Mouse (Mus musculus) testis, postnatal 14 days (tissue): ENCODE results near the gene Cd59b.
A peak's percentile ranks its signal among the peaks of the same experiment; 100 is the strongest.
"Not testable (repeated sequence)": the region's sequence is repeated elsewhere in the genome, so short reads cannot be mapped to it uniquely, and the experiment has no call there.

Experiments used
- DNase-seq: peaks from one replicate; pipeline ENCODE4 v3.0.0; 2021; ENCODE audit warnings: low spot score

Cd59b gene

DNA sequence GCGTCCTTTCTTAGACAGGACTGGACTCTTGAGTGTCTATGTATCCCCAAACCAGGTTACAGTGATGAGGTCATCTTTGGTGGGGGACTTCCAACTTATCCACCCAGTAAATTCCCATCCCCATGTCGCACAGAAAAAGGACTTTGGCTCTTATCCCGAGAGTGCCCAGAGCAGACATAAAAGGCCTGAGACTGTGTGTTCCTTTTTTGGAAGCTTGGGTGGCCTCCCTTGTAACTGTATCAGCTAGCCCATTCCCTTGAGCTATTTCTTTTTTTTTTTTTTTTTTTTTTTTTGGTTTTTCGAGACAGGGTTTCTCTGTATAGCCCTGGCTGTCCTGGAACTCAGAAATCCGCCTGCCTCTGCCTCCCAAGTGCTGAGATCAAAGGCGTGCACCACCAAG, 4.1 kb upstream of the Cd59b start, which contains the start of gene Gm10912:
Gm10912 (plus strand) TSS at position 301 of the 400 bp plus-strand sequence.
- DNase-seq: not testable (repeated sequence)

DNA sequence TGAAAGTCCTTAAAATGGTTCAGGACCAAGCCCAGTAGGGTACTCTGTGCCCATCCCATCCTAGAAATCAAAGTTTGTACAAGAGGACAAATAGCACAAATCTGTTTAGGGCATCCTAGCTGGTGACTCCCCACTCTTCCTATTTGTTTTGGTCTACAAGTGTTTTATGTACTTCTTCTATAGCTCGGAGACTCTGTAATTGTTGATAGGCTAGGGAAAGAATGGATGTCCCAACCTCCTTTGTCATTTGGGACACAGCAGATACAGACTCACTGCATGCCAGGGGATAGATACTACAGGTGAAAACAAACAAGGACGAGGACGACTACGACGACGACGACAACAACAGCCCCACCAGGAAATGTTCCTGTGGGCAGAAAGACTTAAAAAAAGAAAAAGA, 1.2 kb upstream of the Cd59b start, which contains the start of gene Gm10799:
Gm10799 (minus strand) TSS at position 101 of the 400 bp plus-strand sequence.
- not testable (repeated sequence) for DNase-seq

DNA sequence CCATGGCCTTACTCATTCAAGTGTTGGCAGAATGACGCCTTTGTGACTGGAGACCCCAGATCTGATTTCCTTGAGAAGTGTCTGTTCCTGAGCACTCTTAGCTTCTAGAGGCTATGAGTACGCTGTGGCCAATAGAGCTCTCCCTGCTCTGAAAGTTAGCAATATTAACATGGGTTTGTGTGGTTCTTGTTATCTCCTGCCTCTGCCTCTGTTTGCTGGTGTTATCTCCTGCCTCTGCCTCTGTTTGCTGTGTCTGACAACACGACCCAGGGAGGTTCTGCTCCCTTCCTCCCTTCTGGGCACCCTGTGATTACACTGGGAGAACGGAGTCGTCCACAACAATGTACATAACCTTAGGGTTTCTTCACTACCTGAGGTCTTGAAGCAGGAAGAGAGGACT, 8.6 kb downstream of the Cd59b start:
- DNase-seq: not testable (repeated sequence)

DNA sequence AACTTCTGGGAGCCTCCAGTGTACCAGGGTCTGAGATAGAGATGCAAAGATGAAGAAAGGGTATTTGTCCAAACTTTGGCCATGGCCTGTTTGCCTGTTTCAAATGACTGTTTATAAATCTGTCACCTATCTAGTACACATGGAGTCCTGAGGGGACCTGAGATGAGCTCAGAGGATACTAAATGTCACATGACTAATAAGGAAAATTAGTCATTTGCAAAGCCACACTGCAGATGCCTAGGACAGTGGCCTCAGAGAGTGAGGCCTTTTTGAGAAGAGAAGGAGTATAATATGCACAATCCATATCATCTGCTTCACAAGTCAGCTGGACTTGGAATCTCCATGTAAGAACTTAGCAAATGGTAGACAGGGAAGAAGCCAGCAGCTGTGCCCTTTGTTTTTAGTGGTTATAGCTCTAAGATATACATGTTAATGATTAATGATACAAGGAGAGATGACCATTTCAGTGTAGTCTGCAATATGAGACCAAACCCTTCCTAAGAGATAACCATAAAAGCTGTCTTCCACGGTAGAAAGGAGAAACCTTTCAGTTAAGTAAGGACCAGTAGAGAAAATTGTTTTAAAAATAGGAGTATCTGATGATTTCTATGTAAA, 11.9 kb downstream of the Cd59b start:
- not testable (repeated sequence) for DNase-seq

DNA sequence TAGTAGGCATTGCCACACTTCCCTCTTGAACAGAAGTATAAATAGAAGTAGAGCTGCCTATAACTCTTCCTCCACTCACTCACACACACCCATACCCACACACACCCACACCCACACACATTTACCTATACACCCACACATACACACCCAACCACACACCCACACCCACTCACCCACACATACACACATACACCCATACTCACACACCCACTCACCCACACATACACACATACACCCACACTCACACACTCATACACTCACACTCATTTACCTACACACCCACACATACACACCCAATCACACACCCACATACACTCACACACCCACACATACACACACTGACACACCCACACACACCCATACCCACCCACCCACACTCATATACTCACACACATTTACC, 12.8 kb downstream of the Cd59b start:
- DNase-seq: no peak

DNA sequence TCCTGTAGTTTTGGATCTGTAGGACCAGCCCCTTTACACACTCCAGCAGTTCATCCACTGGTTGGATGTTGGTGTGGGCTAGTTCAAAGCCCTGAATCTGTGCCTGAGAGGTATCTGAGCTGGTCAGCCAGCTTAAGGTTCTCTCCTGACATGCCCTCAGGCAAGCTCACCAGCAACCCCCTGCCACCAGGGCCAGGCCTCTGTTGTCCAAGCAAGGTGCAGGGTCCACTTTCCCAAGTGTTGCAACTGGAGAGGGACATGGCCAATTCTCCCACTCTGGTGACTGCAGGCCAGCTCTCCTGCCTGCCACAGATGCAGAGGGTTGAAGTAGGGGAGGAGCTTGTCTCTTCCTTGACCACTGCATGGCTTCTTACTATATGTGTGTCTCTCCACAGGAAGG, 14.4 kb downstream of the Cd59b start:
- DNase-seq: not testable (repeated sequence)

DNA sequence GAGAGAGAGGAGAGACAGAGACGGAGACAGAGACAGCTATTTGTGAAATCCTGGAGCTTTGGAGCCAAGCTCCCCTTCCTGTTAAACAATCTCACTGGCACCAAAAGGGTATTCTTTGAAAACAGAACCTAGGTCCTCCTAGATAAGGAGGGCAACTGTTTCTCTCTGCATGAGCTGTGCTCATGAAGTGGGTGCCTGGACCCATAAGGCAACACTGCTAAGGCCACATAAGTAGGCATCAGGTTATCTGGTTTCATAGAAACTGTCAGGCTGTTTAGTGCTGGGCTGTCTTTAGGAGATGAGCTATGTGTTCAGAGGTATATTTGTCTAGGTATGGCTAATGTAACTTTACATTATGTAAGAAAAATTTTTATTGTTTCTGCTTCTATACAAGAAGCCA, 17.9 kb downstream of the Cd59b start:
- DNase-seq: not testable (repeated sequence)

DNA sequence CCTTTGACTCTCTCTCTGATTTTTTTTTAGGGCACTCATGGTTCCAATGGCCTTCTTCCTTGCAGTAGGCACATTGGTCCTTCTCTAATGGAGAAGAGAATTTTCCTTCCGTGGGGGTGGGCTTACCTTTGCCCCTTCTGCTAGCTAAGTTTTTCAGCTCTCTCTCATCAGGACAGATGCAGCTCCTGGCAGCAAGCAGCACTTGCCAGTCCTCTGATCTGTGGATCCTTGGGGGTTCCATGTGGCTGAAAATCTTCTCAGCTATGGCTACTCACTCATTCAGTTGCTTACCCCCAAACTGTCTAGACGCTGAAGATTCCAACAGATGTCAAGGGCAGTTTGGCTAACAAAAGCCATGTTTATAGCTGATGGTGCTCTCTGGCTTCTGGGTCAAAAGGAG, 23.7 kb downstream of the Cd59b start:
- no peak for DNase-seq

DNA sequence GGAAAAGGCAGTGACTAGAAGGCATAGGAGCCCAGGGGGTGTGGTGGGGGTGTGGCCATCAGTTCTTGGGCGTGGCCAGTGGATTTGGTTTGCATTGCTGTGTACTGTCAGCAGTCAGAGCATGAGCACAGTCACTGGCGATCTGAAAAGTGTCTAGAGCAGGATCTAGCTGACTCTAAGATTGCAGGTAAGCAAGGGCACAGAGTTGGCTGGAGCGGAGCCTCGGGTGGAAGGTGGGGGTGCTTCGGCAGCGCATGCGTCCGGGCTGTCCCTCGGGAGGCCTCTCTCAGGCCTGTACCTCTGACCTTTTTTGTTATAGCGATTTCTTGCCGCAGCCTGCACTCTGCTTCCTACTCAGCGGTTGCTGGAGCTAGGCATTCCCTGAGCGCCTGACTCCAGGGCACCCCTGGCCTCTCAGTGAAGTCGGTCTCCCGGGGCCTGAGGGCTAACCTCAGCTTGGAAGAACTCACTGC, 26.1 kb downstream of the Cd59b start, which contains the start of gene Cd59a:
Cd59a (plus strand) TSS at position 61 of the 473 bp plus-strand sequence.
- DNase-seq: peak; percentile 66

DNA sequence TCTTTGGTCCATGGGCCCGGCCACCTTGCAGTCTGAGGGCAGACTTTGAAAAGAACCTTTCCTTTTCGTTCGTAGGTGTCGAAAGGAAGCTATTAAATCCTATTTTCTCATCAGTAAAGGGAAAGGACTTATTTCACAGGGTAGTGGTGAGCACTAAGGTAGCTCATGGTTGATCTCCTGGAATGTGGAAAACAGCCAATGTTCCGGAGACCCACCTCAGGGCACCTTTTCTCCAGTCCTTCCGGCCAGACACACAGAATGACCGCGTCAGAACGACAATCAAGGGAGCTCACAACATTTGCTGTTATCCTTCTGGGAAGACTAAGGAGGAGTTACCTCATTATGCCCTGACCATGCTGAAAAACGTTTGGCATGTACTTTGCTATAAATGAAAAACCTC, 26.6 kb downstream of the Cd59b start:
- no peak for DNase-seq

DNA sequence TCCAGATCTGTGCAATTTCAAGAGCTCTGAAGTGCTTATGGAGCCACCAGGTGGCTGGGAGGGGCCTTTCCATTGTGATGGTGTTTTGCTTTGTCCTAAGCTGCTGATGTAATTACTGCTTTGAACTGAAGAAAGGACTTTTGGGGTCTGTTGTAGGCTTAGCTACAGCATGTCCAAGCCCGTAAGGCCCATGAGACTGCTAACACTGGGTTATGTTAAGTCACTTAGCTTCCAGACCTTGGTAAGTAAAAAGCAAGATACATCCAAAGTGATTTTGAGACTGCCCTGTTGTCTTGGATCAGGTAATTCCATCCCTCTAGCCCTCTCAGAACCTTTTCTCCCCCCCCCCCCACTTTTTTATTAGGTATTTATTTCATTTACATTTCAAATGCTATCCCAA, 27.1 kb downstream of the Cd59b start:
- not testable (repeated sequence) for DNase-seq

DNA sequence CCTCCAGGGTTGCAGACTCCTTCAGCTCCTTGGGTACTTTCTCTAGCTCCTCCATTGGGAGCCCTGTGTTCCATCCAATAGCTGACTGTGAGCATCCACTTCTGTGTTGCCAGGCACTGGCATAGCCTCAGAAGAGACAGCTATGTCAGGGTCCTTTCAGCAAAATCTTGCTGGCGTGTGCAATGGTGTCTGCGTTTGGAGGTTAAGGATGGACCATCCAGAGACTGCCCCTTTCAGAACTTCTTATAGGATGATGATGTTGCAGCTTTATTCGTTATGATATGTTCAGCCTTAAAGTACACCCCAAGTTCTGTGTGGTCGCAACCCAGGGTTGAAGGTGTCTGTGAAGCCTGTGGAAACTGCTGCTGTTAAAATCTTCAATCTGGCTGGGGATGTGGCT, 27.7 kb downstream of the Cd59b start:
- not testable (repeated sequence) for DNase-seq

DNA sequence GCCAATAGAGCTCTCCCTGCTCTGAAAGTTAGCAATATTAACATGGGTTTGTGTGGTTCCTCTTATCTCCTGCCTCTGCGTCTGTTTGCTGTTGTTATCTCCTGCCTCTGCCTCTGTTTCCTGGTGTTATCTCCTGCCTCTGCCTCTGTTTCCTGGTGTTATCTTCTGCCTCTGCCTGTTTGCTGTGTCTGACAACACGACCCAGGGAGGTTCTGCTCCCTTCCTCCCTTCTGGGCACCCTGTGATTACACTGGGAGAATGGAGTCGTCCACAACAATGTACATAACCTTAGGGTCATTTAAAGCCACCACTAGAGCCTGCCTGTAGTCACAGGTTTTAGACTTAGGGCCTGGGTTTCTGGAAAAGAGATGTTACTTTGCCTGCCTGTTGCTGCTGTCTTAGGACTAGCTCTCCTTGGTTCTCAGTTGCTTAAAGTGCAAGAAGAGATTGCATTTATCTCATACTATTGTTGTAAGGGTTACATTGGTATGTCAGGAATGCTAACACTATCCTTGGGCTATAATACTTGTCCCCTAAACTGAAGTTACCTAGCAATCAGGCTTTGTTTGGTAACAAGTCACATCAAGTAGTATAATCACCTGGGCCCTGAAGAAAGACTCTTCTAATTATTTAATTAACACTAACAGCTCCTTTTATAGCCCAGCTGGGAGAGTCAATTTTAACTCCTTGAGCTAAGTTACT, 29.0 kb downstream of the Cd59b start:
- DNase-seq: no peak

DNA sequence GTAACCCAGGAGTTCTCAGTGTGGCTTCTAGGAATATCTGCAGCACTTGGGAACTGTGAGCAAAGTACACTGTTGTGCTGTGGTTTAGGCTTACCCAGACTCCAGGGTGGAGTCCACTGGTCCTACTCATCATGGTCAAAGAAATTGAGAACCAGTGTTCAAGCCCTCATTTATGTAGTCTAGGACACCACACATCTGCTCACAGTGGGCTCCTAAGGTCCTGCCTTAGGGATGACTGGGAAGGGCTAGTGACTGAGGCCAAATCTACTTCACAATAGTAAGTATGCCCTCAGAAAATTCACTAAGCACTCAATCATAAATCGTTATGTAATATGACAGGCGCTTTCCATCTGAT, 29.6 kb downstream of the Cd59b start:
- DNase-seq: no peak

DNA sequence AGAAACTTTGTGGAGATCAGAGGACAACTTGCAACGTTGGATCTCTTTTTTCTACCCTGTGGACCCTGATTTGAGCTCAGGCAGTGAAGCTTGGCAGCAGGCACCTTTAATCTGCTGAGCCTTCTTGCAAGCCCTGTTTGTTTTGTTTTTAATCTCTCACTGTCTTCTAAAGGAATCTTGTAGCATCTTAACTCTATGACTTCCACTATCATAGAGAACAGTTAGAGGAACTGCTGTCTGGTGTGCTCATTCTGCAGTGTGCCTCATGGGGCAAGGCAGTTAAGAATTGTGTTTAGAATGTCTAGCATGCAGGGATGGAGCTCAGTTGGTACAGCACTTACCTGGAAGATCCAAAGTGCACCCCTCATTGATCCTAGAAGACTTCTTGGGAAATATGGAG, 30.3 kb downstream of the Cd59b start:
- no peak for DNase-seq

DNA sequence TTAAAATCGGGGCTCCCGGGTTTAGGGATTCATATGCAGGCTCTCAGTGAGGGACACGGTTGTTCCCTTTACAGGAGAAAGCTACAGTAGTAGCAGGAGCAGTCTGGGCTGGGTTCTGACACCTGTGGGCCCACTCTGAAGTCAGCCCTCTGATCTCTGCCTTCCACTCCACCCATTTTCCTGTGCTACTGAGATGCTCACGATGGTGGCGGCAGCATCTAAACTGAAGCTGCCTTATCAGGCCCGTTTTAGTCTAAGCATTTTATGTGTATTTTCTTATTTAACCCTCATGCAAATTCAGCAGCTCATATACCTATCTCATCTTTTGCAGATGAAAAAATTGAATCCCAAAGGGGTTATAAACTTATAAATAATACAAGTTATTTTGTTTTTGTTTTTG, 35.2 kb downstream of the Cd59b start:
- DNase-seq: no peak

DNA sequence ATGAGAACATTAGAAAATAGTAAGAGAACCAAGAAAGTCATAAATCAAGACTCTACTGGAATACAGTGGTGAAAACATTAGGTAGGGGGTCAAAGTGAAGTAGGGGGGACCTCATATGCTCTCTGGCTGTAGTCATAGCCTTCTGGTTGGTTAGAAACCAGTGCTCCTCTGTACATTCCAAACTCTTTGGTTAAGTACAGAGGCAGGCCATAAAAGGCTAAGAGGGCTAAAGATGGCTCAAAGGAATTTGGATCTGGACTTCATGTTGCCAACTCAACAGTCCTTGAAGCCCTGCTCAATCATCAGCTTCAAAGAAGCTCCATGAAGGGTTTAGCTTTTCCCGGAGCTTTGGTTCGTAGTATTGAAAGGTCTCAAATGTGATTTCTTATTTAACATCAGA, 39.4 kb downstream of the Cd59b start:
- DNase-seq: not testable (repeated sequence)

DNA sequence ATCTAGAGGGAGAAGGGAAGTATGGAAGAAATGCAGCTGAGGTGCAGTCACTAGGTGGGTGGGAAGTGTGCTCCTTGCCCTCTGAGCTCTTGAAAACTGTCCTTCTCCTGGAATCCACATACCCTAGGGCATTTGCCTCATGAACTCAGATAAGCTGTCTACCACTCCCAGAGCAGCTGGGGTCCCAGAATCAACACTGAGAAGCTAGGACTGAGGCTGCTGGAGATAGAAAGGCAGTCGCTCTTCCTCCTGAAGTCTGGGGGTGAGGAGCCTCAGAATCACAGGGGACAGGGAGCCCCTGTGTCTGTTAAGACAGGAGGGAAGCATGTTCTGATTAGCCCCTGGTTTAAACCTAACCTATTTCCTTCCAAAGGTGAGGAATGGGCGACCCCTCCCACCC, 39.9 kb downstream of the Cd59b start:
- DNase-seq: no peak

DNA sequence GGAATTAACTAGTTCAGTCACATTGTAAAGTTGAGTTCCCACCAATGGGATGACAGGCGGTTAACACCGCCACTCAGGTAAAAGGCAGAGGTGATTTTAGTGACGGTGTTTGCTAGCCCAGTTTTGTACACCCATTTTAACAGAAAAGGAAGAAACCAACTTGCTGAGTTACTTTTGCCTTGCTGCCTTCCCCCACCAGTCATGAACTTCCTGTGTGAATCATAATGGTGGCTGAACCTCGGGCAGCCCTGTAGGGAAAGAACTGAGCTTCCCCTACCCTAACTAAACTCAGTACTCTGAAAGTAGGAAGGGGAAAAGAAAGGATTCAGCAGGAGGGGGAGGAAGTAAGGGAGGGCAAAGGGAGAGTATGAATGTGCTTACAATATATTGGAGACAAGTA, 40.4 kb downstream of the Cd59b start:
- DNase-seq: no peak

DNA sequence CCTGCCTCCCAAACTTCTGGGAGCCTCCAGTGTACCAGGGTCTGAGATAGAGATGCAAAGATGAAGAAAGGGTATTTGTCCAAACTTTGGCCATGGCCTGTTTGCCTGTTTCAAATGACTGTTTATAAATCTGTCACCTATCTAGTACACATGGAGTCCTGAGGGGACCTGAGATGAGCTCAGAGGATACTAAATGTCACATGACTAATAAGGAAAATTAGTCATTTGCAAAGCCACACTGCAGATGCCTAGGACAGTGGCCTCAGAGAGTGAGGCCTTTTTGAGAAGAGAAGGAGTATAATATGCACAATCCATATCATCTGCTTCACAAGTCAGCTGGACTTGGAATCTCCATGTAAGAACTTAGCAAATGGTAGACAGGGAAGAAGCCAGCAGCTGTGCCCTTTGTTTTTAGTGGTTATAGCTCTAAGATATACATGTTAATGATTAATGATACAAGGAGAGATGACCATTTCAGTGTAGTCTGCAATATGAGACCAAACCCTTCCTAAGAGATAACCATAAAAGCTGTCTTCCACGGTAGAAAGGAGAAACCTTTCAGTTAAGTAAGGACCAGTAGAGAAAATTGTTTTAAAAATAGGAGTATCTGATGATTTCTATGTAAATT, 41.6 kb downstream of the Cd59b start:
- not testable (repeated sequence) for DNase-seq

DNA sequence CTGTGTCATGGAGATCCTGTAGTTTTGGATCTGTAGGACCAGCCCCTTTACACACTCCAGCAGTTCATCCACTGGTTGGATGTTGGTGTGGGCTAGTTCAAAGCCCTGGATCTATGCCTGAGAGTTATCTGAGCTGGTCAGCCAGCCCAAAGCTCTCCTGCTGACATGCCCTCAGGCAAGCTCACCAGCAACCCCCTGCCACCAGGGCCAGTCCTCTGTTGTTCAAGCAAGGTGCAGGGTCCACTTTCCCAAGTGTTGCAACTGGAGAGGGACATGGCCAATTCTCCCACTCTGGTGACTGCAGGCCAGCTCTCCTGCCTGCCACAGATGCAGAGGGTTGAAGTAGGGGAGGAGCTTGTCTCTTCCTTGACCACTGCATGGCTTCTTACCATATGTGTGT, 43.9 kb downstream of the Cd59b start:
- DNase-seq: not testable (repeated sequence)

DNA sequence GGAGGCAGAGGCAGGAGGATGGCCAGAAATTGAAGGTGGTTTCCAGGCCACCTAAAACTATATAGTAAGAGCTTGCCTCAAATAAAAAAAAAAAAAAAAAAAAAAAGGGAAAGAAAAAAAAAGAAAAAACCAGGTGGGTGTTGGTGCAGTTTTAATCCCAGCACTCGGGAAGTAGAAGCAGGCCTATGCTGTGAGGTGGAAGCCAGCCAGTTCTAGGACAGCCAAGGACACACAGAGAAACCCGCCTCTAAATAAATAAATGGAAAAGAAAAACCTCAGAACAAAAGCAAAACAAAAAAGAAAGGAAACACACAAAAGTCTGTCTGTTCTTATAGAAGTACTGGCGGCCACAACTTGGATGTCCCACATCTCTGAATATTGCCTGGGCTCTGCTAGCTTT, 45.2 kb downstream of the Cd59b start:
- DNase-seq: no peak

DNA sequence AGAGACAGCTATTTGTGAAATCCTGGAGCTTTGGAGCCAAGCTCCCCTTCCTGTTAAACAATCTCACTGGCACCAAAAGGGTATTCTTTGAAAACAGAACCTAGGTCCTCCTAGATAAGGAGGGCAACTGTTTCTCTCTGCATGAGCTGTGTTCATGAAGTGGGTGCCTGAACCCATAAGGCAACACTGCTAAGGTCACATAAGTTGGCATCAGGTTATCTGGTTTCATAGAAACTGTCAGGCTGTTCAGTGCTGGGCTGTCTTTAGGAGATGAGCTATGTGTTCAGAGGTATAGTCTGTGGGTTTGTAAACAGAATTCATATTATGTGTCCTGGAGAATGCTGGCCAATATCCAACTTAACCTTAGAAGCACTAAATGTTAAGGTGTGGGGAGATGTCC, 47.5 kb downstream of the Cd59b start:
- DNase-seq: not testable (repeated sequence)
